Mouse (Mus musculus) neural tube, embryonic 14.5 days (tissue): ENCODE results near the gene Rtn2. TPM values are rescaled to one million over a fixed set of nuclear protein-coding genes. Genes with fewer than 3 reads are reported as not detected.
"Not testable (repeated sequence)": the region's sequence is repeated elsewhere in the genome, so short reads cannot be mapped to it uniquely, and the experiment has no call there.

Source experiments
- ATAC-seq: fragments of 200-750 bp; cut with Nextera tagmentation; 2 replicates; pipeline ENCODE4 v1.8.0; 2017; ENCODE audit warnings: low read depth, mild to moderate bottlenecking, moderate TSS enrichment, moderate library complexity
- H3K27ac ChIP-seq: fragments of 300-500 bp; sonication (generic); 2 replicates; pipeline ENCODE4 v1.5.1; 2014; ENCODE audit warnings: low read depth, mild to moderate bottlenecking, control low read depth, low read length, moderate library complexity, mixed read lengths
- H3K27me3 ChIP-seq: fragments of 300-500 bp; sonication (generic); 2 replicates; pipeline ENCODE4 v1.6.1; 2014; ENCODE audit warnings: low read length; ENCODE audit not compliant: control insufficient read depth, insufficient read depth
- H3K36me3 ChIP-seq: fragments of 300-500 bp; sonication (generic); 2 replicates; pipeline ENCODE4 v1.6.1; 2014; ENCODE audit warnings: low read length, mixed read lengths; ENCODE audit not compliant: control insufficient read depth, insufficient read depth
- H3K4me1 ChIP-seq: fragments of 300-500 bp; sonication (generic); 2 replicates; pipeline ENCODE4 v1.6.1; 2014; ENCODE audit warnings: low read length; ENCODE audit not compliant: control insufficient read depth, insufficient read depth
- H3K4me2 ChIP-seq: fragments of 300-500 bp; sonication (generic); 2 replicates; pipeline ENCODE4 v1.6.1; 2014; ENCODE audit warnings: mild to moderate bottlenecking, low read depth, low read length, control low read depth
- H3K4me3 ChIP-seq: fragments of 300-500 bp; sonication (generic); 2 replicates; pipeline ENCODE4 v1.5.1; 2014; ENCODE audit warnings: low read depth, low read length, control low read depth, mixed read lengths
- H3K9ac ChIP-seq: fragments of 300-500 bp; sonication (generic); replicated peaks from 2 replicates; pipeline ENCODE4 v1.6.1; 2014; ENCODE audit warnings: low read depth, mild to moderate bottlenecking, control low read depth, low read length, mixed read lengths
- H3K9me3 ChIP-seq: fragments of 300-500 bp; sonication (generic); 2 replicates; pipeline ENCODE4 v1.6.1; 2016; ENCODE audit warnings: low read length; ENCODE audit not compliant: control insufficient read depth
- WGBS: fragments of 180-500 bp; shearing (Covaris S2); extraction: QIAGEN DNeasy Blood & Tissue Kit; methylation state at CpG from one replicate; pipeline ENCODE4 v1.1.7; 2014; 5-methylcytosine and 5-hydroxymethylcytosine counted together
- polyA plus RNA-seq: library from polyadenylated mRNA; unstranded; fragments of >200 nt; fragmentation: Nextera tagmentation; extraction: Ambion mirVana; gene quantifications from 2 replicates; pipeline ENCODE4 v1.2.1, GENCODE M21; 2014

The Rtn2 gene
- polyA plus RNA-seq, 1 experiment from 2014 or later: 118 TPM

DNA sequence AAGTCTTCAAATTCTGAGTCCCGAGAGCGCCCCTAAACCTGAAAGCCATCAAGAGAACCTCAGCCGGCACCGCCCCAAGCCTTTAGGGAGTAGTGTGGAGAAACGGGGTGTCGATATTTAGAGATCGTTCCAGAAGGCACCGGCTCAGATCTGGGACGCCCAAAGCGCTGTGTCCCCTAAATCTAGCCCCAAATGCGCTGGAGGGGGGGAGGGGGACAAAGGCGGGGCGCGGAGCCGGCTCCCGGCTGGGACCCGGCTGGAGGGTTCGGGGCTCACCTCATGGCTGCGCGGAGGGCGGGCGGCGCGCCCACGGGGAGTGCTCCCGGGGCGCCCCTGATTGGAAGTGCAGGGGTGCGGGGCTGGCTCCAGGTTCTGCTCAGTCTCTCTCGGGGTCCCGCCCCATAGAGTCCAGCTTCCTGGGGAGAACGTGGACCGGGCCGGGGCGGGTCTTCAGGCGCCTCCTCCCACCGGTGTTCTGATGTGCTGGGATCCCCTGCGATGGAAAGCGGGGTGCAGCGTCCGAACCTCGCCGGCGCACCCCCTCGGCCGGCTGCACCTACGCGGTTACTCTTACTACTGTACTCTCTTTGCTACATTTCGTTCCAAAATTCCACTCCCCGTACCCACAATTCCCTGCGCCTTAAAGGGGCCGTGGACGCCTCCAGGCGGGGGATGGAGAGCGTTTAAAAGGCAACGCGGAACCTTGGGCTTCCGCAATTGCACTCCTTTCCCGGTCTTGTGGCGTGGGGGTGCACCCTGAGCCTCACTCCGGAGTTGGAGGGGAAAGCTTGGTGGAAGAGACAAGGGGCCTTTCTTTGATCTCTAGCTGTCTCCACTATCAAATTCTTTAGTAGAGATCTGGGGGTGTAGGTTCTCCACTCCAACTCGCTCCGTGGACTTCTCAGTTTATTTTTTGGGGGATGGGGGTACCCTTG is 10.9 kb upstream of the Rtn2 start, which contains the start of gene Vasp:
Vasp (minus strand) TSS at position 580 of the 935 bp plus-strand sequence.
- peak within 1 kb of the TSS; percentile 89 for H3K4me3 ChIP-seq
- H3K27me3 ChIP-seq: no peaks in the 10 kb centered on the region
- peak within 1 kb of the TSS; percentile 94 for H3K4me2 ChIP-seq
- peak within 1 kb of the TSS; percentile 78 for H3K27ac ChIP-seq
- peak within 1 kb of the TSS; percentile 83 for H3K9ac ChIP-seq
- 0% methylated on average over 61 of the region's 62 CpGs for WGBS
- H3K36me3 ChIP-seq: no peaks in the 10 kb centered on the region
- no peaks in the 10 kb centered on the region for H3K9me3 ChIP-seq
- peaks cover 19% of the 10 kb centered on the region for H3K4me1 ChIP-seq
- peak; percentile 79 for ATAC-seq

- no peaks in the 10 kb centered on the region for H3K9me3 ChIP-seq
- peak overlapping the region; percentile 83 for H3K9ac ChIP-seq
- under 1% methylated on average over 36 of the region's 36 CpGs for WGBS
- no peaks in the 10 kb centered on the region for H3K36me3 ChIP-seq
- H3K4me3 ChIP-seq: peak overlapping the region; percentile 89
- peaks cover 19% of the 10 kb centered on the region for H3K4me1 ChIP-seq
- peak; percentile 68 for ATAC-seq
- H3K27ac ChIP-seq: peak overlapping the region; percentile 78
- no peaks in the 10 kb centered on the region for H3K27me3 ChIP-seq
- peak overlapping the region; percentile 94 for H3K4me2 ChIP-seq
Observed at GRCm38 (mm10) chr7:19272173-19272764, 10.2 kb upstream of the Rtn2 start.

DNA sequence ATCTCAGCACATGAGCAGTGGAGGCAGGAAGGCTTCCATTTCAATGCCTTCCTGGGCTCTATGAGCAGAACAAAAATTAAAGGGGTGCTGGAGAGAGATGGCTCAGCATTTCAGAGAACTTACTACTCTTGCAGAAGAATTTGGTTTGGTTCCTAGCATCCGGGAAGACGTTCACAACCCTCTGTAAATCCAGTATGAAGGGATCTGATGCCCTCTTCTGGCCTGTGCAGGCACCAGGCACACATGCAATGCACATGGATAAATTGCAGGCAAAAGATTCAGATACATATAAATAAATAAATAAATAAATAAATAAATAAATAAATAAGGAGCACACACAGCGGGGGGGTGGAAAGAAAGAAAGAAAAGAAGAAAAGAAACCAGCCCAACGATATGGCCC is 6.2 kb upstream of the Rtn2 start:
- Histone ChIP-seq H3K27me3 (peaks cover 32% of the 10 kb centered on the region), H3K9ac (no peak overlapping the region), H3K4me3 (no peak overlapping the region), H3K4me1 (0 out of 2 replicates have a peak, but pooled peaks cover 2% of the 10 kb centered on the region), H3K9me3 (no peaks in the 10 kb centered on the region), H3K27ac (no peak overlapping the region), H3K4me2 (no peak overlapping the region), H3K36me3 (no peaks in the 10 kb centered on the region)
- no peak for ATAC-seq
- WGBS: 49% methylated on average over 4 of the region's 4 CpGs

GRCm38 (mm10) chr7:19279052-19279451 is 3.4 kb upstream of the Rtn2 start:
- H3K4me2 ChIP-seq: peak overlapping the region; percentile 35
- H3K4me3 ChIP-seq: peak overlapping the region; percentile 23
- 5% methylated on average over 31 of the region's 34 CpGs for WGBS
- ATAC-seq: no peak
- peaks cover 6% of the 10 kb centered on the region; the same call in 1 of the 2 replicates for H3K4me1 ChIP-seq
- no peak overlapping the region for H3K9ac ChIP-seq
- no peaks in the 10 kb centered on the region for H3K9me3 ChIP-seq
- H3K36me3 ChIP-seq: no peaks in the 10 kb centered on the region
- H3K27me3 ChIP-seq: peaks cover 32% of the 10 kb centered on the region
- no peak overlapping the region for H3K27ac ChIP-seq

DNA sequence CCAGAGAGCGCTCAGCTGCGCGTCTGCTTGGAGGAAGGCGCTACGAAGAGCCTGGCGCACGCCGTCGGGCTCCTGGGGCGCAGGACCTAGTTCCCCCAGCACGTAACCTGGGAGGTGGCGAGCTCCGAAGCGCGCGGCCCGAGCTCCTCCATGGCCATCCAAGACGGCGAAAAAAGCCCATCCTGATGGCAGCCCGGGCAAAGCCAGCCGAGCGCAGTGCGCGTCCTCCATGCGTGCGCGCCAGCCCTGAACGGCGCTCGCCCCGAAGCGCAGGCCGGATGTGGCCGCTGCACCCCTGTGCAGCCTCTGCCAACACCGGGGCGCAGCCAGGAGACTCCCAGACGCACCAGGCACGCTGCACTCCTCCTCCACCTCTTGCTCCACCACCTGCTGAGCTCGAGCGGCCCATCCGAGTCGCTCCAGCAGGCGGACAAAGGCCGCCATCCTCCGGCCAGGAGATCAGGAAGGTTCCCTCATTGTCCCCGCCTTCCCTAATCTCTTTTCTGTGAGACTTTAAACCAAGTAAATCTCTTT is 2.8 kb upstream of the Rtn2 start, which contains the start of gene Ppm1n:
Ppm1n (minus strand) TSS at position 484 of the 534 bp plus-strand sequence.
- Histone ChIP-seq H3K4me3 (peak within 1 kb of the TSS; percentile 23), H3K9me3 (no peaks in the 10 kb centered on the region), H3K27me3 (peaks cover 32% of the 10 kb centered on the region), H3K9ac (no peak within 1 kb of the TSS), H3K36me3 (no peaks in the 10 kb centered on the region), H3K4me2 (peak within 1 kb of the TSS; percentile 35), H3K4me1 (peaks cover 9% of the 10 kb centered on the region; the same call in 1 of the 2 replicates), H3K27ac (no peak within 1 kb of the TSS)
- under 1% methylated on average over 45 of the region's 46 CpGs for WGBS
- no peak for ATAC-seq

GRCm38 (mm10) chr7:19281680-19282304 is 632 bp upstream of the Rtn2 start:
- H3K9ac ChIP-seq, H3K4me1 ChIP-seq, H3K27ac ChIP-seq, H3K9me3 ChIP-seq, H3K36me3 ChIP-seq: not testable (repeated sequence)
- peaks cover 32% of the 10 kb centered on the region for H3K27me3 ChIP-seq
- whole genome bisulfite sequencing: 33% methylated on average over 6 of the region's 6 CpGs
- H3K4me2 ChIP-seq: peak overlapping the region; percentile 62; the same call in 1 of the 2 replicates
- peak; percentile 1; the same call in 1 of the 2 replicates for ATAC-seq
- H3K4me3 ChIP-seq: peak overlapping the region; percentile 68

DNA sequence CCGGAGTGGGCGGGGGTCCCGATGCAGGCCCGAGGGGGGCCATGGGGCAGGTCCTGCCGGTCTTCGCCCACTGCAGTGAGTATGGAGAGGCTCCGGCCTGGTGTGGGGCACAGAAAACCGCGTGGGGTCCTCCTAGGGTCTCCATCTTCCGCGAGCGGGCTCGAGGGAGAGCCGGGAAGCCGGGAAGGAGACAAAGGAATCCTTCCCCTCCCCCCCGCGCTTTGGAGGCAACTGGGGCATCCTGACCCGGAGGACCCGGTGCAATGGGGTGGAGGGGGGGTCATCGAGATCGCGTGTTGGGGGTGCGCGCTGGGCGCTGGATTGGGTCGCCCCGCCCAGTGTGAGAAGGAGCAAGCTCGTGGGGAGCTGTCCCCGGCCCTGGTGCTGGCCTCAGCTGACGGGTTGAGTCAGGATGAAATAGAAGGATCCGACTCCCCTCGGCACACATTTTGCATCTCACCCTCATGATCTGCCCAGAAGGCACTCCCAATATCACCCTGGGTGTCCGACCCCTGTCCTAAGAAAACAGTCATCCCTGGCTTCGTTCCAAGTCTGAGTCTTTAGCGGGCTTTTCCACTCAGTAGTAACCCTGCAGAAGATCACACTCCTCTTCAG is 474 bp downstream of the Rtn2 start:
- H3K9ac ChIP-seq: peak overlapping the region; percentile 87
- under 1% methylated on average over 30 of the region's 35 CpGs for WGBS

GRCm38 (mm10) chr7:19283406-19283804 is 981 bp downstream of the Rtn2 start:
- Histone ChIP-seq H3K4me1 (peaks cover 9% of the 10 kb centered on the region; the same call in 1 of the 2 replicates), H3K4me2 (peak overlapping the region; percentile 62), H3K27ac (peak overlapping the region; percentile 89), H3K9ac (peak overlapping the region; percentile 87), H3K9me3 (no peaks in the 10 kb centered on the region), H3K4me3 (peak overlapping the region; percentile 68), H3K36me3 (peaks cover 14% of the 10 kb centered on the region; the same call in 1 of the 2 replicates), H3K27me3 (peaks cover 25% of the 10 kb centered on the region)
- 22% methylated on average over 14 of the region's 14 CpGs for WGBS
- ATAC-seq: peak; percentile 13; the same call in 1 of the 2 replicates

More for the DNA sequence above, 474 bp downstream of the Rtn2 start:
- Histone ChIP-seq H3K4me1 (peaks cover 9% of the 10 kb centered on the region; the same call in 1 of the 2 replicates), H3K4me2 (peak overlapping the region; percentile 62), H3K9me3 (no peaks in the 10 kb centered on the region), H3K4me3 (peak overlapping the region; percentile 68), H3K36me3 (peaks cover 13% of the 10 kb centered on the region; the same call in 1 of the 2 replicates), H3K27ac (peak overlapping the region; percentile 89), H3K27me3 (peaks cover 30% of the 10 kb centered on the region)
- peak; percentile 77 for ATAC-seq
